Mouse (Mus musculus) cerebellum, adult 9-10 months (tissue): ENCODE measurements at regions not wholly inside any gene's neighbourhood (a gene's known extent, or its start where the extent isn't known, plus 50 kb on each side); places are given as distances from the start of the nearest gene placed in this dataset.
A peak's percentile ranks its signal among the peaks of the same experiment; 100 is the strongest.

Experiments
- DNase-seq: peaks from one replicate; pipeline ENCODE4 v3.0.0; 2022

DNA sequence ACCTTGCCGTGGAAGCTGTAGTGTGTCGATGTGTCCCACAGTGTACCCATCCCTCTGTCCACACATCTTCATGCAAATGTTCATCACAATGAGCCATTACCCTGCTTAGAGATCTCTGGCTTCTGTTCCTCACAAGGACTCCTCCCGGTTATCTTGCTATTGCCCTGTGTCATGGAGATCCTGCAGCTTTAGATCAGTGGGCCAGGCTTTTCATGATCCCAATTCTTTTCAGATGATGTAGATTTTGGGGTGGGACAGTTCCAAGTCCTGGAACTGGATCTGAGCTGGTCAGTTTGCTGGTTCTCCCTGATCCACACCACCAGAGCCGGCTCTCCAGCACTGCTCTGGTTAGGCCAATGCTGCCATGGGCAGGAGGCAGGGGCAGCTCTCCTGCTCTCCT, 161.2 kb downstream of the Tfap2c start:
- no peak for DNase-seq

DNA sequence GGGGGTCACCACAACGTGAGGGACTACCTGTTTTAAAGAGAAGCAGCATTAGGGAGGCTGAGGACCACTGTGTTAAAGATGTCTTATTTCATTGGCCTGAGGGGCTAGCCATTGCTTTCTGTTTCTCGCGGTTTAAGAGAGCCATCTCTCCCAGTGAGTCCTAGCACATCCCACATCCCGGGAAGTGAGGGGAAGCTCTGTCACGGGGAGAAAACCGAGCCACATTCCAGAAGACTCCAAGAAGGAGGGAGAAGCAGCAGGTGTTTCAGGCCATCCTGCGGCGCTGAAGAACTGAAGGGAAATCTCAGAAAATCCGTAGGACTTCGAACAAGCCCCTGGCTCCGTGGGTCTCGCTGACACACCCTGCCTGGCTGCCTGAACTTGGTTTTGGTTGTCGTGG, 177.3 kb downstream of the Tfap2c start:
- no peak for DNase-seq

DNA sequence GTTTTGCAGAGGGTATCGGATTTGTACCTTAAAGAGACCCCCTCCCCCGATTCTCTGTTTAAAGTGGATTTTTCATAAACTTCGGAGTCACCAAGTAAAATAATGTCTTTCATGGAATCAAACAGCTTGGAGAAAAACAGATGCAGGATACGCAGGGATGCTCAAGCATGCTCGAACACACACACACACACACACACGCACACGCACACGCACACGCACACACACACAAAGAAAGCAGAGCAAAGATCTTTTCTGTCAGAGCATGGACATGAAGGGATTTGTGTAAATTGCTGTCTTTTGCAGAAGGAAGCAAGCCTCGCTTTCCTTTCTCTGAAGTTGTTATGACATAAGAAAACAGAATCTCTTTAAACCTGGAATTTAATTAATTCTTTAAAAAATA, 178.2 kb downstream of the Tfap2c start:
- DNase-seq = no peak

DNA sequence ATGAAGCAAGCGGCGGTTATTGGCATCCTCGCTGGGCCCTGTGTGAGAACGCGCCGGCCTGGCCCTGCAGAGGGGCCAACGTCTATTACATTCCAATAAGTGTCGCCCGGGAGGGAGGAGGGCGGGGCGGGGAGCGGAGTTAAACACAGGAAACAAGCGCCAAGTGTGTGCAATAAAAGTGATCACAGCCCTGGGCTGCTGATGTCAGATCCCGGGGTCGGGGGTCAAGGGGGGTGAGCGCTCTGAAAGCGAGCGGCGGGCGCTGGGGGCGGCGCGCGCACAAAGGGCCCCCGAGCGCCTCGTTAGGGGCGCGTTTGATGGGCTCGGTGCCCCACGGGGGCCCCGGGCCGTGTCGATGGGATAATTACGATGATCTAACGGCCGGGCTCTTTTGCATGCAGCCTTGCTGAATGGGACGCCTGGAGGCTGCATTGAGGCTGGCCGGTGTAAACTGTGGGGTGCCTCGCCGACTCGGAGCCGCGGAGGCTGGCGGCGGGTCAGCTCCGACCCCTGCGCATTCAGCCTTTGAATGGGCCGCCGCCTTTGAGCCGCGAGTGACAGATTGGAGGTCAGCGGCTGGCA, 178.9 kb downstream of the Tfap2c start:
- DNase-seq = no peak

DNA sequence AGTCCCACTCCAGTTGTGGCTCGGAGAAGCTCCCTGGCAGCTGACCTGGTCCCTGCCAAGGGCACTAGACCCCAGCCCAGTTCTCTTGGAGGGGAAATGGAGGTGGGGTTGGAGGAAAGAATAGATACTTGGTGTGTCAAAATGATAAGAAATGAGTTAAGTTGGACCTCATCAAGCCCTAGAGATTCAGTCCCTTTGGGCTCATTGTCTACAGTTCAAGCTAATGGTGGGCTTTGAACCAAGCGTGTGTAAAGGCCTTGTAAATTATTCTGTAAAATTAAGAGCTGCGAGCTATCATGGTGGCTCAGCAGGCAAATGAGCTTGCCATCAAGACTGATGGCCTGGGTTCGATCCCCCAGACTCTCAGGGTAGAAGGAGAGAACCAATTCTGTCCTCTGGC, 179.8 kb downstream of the Tfap2c start:
- DNase-seq = no peak

DNA sequence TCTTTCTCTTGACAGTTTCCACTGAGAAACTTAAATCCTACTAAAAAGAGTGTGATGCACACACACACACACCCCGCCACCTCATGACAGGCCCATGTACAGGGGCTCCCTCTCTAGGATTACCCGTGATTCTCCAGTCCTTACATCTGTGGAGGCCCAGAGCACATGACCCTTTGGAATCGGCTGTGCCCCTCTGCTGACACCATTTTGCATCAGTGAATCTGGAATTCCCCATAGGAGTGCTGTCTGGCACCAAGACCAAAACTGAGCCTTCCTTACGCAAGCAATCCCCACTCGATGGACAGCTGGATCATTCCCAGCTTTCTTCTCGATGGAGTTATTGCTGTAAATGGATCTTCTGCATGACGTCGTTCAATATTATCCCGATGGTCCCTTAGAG, 180.3 kb downstream of the Tfap2c start:
- no peak for DNase-seq

DNA sequence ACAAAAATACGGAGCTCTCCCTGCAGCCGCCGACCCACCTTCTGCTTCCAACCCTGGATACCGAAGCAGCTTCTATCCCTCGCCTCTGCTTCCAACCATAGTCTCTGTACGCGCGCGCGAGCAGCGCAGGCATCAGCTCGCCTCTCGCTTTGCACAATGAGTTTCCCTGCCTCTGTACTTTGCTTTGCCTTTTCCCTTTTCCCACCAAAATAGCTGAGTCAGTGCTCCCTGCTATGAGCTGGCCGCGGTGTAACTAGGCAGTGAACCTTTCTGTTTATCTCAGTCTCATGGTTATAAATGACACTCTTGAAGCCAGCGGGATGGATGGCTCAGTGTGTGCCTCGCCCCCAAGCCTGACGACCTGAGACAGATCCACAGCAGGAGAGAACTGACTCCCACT, 182.0 kb downstream of the Tfap2c start:
- no peak for DNase-seq

DNA sequence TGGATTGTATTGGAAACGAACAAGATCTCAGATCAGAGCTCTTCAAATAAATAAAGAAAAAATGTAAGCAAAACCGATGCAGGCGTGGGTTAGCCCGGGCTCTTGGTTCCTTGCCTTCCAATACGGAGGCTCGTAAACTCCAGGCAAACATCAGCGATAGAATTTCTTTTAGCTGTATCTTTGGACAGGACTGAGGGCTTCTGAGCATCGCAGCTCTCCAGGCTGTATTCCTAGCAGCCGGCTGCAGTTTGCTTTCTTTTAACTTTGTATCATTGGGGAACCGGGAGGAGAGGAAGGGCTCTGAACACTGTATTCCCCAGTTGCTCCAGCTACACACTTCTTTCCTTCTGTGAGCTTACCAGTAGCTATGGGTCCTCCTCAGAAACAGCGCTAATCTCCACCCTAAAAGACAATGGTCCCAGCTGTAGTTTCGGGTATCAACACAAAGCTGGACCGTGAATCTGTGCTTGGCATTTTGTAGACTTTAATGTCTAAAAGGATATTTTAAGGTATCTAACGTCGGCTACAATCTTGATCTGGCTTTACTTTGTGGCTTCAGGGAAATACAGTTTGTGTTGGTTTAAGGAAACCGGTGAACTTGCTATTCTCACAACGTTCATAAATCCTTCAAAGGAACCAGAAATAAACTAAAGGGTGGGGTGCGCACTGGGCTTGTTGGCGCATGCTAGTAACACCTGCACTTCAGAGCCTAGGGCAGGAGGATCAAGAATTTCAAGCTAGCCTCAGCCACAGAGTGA, 183.2 kb downstream of the Tfap2c start:
- no peak for DNase-seq

DNA sequence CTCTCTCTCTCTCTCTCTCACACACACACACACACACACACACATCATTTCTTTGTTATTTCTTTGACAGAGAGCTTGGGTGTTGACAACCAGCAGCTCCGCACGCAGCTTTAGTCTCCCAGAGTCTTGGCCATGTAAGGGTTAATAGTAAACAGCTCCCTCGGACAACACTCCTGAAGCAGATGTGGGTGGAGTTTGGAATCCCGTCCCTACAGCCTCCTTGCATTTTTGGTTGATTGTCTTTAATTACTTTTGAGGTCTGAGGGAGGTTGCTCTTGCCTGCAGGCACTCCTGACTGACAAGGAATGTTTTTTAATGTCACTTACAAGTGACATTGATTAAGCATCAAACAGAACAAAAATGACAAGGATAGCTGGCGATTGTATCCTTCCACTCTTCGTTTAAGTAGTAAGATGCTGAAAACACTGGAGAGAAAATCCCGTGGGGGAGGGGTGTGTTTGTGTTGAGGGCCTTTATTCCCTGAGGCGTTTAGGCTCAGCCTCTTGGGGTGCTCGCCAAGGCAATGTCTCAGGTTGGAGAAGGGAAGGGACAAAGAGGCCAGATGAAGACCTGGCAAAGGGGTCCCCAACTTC, 184.1 kb downstream of the Tfap2c start:
- DNase-seq = no peak

DNA sequence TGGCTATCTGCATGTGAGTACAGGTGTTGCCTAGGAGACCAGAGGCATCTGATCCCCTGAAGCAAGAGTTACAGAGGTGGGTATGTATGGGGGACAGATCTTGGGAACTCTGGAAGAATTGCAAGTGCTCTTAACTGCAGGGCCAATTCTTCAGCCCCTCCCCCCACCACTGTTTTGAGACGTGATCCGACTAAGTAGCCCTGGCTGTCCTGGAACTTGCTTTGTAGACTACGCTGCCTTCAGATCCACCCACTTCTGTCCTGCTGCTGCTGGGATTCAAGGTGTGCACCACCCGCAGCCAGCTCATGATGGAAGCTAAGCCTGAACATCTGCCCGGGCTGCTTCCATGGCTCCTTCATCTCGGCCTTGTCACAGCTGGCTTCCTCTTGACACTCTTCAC, 186.2 kb downstream of the Tfap2c start:
- DNase-seq = no peak

DNA sequence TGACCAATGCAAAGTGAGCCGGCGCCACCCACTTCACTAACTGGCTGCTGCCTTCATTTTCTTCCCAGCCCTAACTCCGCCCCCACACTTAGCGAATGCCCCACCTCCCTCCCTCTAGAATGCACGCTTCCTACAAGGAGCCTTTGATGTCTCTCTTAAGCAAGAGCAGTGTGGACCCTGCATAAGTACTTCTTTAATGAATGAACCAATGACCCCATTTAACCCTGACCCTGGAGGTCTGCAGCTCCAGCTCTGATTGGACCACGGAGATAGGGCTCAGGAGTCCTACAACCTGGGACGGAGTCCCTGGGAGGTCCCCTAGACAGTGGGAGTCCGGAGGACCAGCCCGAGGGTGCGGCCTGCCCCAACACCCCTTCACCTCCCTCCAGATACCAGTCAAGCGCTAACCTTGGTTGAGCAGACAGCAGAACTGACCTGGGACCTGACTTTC, 189.7 kb downstream of the Tfap2c start:
- no peak for DNase-seq

DNA sequence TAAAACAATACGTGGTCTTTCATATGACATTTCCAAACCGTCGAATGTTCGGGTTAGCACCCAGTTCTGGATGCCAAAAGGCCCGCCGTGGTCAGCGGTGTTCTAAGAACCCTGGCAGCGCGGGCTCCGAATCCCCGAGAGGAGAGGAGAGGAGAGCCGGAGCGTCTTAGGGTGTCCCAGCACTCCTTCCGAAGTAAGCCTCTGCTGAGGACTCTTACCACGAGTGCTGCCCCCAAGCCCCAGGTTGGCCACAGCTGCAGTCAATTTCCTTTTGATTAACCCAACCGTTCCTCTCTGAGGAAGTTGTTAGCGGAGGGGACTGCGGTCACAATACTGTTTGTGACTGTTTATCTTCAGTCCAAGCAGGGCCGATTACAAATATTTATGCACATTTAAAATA, 190.1 kb downstream of the Tfap2c start:
- no peak for DNase-seq

DNA sequence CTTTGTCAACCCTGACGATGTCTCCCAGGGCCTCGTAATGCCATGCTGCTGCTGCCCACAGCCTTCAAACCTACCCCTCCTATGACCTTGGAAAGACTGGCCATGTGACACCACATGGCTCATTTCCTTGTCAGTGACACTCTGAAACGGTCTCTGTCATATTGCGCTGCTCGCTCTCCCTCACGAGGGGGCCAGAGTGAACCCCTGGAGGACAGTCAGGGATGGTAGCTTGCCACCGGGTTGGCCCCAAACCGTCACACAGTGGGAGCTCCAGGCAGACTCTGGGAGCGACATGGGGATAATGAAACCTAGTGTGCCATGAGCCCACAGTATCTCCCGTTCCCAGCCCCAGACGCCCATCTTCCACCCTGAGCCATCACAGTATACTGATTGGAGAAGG, 188.8 kb downstream of the Bmp7 start:
- DNase-seq = no peak

DNA sequence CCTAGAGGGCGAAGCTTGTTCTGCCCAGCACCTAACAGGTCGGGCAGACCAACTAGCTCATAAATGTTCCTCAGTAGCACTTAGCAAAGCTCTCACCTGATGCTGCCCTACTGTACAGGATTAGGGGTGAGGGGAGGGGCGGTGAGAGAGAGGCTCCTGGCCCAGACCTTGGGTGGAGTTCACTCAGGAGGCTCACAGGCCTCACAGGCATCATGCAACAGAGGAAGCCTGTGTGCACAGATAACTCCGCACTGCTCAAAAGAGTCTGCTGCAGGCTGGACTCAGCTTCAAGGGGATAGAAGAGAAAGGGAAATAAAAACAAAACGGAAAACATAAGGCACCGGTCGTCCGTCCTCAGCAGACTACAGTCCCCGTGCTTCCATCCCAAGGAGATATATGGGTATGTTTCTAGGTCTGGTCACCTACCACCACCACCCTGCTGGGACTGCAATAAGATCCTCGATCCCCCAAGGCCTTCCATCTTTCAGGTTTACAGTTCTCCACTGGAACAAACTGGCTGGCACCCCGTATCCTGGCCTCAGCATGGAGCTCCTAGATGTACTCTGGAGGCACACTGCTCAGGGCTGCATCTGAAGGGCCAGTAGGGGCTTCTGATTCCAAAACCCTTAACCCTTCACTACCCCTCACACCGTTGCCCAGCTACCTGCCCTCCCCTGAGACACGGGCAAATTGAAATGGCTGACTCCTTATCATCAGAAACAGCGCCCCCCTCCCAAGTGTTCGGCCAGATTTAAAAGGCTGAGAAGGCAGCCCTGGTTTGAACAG, 184.2 kb downstream of the Bmp7 start:
- DNase-seq = no peak

DNA sequence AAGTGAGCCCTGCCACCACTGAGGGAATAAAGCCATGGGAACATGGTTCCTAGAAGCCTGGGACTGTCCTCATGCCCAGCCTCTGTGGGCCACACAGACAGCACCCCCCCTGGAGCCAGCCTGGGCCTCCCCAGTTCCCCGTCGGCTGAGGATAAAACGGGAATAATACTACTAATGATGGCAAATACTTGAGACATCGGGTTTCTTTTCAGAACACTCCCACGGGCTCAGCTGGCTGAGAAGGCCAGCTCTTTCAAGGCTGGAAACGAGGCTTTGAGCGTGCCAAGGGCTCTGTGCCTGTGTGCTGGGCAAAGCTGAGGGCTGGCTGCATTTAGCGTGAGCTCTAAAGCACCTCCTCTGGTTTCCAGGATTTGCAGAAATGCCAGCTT, 183.7 kb downstream of the Bmp7 start:
- no peak for DNase-seq

DNA sequence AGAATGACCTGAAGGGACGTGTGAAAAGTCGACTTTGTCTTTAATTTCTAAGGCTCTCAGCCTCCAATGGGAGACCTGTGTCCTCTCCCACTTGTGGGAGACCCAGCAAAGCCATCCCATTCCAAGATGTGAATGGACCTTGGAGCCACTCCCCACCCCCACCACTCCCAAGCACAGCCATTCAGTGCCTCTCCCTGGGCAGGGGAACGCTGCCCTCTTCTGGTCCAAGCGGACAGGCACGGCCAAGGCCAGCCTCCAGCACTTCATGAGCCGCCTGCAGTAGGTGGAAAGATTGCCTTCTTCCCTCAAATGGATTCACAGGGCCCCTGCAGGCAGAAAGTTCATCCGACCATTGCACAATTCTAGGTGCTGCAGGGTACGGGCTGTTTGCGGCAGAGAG, 181.6 kb downstream of the Bmp7 start:
- DNase-seq = no peak

DNA sequence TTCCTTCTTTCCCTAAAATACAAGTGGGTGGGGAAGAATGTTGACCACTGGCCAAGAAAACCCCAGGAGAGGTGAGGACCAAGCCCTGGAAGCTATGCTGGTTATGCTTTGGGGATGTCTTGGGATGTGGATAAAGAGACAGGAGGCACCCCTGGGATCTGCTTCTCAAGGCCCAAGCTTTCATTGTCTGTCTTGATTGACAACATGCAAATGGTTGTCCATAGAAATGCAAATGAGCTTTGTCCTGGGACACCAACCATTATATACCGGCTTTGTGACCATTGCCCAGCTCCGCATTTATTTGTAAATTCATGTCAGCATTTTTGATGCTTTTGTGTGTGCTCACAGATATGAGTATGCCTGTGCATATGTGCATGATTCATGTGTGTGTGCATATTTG, 174.9 kb downstream of the Bmp7 start:
- DNase-seq = no peak

DNA sequence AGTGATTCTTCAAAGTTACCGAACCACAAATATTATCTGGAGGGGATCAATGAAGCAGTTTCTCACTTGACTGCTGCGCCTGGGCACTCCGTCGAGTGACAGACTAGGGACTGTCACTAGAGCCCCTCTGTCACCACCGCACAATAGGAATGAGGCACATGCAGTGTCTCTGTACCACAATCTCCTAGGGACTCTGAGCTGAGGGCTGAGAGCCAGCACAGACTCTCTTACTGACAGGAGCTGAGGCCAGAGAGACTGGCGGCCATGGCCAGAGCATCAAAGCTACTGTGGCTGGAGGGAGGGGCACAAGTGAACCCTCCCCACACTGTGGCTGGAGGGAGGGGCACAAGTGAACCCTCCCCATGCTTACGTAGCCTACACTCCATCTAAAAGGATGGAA, 173.7 kb downstream of the Bmp7 start:
- no peak for DNase-seq

DNA sequence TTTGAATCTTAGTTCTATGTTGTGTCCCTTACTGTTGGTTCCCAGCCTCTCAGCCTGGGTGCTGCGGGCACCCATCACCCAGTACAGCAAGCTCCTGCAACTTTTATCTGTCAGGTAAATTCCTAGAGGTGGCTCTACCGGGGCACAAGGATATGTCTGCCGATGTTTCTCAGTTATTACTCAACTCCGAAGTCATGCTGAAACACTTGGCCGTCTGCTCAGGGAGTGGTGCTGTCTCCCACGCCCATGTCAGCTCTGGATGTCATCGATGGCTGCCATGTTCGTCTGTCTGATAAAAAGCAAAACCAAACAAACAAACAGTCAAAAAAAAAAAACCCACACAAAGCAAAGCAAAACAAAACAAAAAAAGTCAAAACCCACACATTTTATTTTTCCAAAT, 171.4 kb downstream of the Bmp7 start:
- DNase-seq = no peak

DNA sequence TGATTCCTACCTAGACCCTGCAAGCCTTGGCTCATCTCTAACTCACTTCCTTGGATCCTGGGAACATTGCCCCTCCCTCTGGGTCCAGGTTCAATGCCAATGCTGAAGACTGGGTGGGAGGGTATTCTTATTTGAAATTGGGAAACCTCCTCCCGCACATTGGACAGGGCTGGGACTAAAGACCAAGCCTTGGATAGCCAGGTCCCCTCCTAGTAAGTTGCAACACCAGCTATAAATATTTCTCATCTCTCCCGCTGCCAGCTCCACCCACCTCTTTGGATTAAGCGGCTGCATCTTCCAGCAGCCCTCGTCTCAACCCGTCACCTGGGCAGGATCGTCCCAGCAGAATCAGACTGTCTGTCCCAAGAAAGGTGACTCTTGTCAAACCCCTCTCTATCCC, 170.1 kb downstream of the Bmp7 start:
- DNase-seq = no peak

DNA sequence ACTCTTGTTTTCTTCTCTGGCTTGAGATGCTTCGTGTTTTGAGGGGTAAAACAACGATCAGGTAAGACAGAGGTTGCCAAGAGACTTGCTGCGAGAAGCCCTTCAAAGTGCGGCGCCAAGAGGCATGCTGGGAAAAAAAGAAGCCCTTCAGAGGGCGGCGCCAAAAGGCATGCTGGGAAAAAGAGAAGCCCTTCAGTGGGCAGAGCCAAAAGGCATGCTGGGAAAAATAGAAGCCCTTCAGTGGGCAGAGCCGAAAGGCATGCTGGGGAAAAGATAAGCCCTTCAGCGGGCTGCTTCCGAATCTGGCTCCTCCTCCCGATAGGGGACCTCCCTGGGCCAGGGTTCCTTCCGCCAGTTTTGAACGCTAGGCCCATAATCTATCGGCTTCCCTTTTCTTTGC, 169.5 kb downstream of the Bmp7 start:
- no peak for DNase-seq

DNA sequence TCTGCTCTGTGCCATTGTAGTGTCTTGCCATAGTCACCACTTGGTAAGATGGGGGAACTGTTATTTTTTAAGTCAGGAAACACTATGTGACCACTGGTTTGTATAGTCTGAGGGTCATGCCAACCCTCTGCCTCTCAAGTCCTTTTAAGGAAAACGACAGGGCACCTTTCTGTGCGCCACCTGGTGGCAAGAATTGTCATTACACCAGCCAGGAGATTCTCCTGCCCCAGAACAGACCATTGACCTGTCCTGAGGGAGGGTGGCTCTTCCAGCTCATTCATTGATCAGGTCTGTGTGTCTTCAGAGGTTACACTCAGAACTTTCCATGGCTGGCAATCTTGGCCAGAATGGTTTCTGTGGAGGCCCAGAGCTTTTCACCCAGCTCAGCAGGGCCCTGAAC, 166.9 kb downstream of the Bmp7 start:
- peak; percentile 16 for DNase-seq

DNA sequence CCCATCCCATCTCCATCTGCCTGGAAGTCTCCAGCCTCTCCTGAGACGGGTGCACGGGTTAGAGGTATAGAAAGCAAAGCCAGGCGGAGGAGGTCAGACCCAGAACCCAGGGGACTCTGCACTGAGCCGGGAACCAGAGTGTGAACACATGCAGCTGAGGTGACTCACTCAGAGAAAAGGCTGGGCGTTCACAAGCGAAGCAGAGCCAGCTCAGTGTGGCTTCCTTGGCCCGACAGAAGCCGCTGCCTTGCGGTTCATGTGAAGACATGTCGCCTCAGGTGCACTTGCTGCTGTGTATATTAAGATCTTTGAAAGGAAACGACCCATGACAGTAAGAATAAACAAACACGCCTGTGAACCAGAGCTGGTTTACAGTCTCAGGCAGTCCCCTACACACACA, 163.6 kb downstream of the Bmp7 start:
- DNase-seq = no peak

DNA sequence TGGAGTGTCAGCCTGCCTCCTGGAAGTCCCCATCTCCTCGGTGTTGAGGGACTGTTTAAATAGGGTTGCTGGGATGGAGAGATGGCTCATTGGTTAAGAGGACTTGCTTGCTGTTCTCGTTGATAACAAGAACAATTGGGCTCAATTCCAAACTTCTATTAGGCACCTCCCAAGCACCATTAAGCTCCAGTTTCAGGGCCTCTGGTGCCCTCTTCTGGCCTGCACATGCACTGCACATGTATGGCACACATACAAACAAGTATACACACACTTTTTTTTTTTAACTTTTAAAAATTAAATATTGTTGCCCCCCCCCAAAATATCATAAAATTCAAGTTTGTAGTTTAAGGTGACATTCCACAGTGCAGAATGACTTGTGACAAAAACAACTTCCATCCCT, 162.3 kb downstream of the Bmp7 start:
- no peak for DNase-seq
